Mouse (Mus musculus) midbrain, postnatal 0 days (tissue): ENCODE measurements around the gene Krba1. TPM values are rescaled to one million over a fixed set of nuclear protein-coding genes. Genes with fewer than 3 reads are reported as not detected.

ENCODE experiments used
- ATAC-seq: fragments of 200-750 bp; cut with Nextera tagmentation; 2 replicates; pipeline ENCODE4 v1.8.0; 2017; ENCODE audit warnings: moderate number of reproducible peaks, mild to moderate bottlenecking, moderate TSS enrichment, moderate library complexity; ENCODE audit not compliant: low FRiP score
- DNase-seq: peaks from one replicate; pipeline ENCODE4 v3.0.0-alpha.2; 2015; ENCODE audit warnings: low spot score
- H3K27ac ChIP-seq: fragments of 300-500 bp; sonication (generic); 2 replicates; pipeline ENCODE4 v1.5.1; 2014; ENCODE audit warnings: low read depth, mild to moderate bottlenecking, low read length, mixed read lengths
- H3K27me3 ChIP-seq: fragments of 300-500 bp; sonication (generic); 2 replicates; pipeline ENCODE4 v1.6.1; 2014; ENCODE audit warnings: low read length, control low read depth, mixed read lengths; ENCODE audit not compliant: insufficient read depth
- H3K36me3 ChIP-seq: fragments of 300-500 bp; sonication (generic); 2 replicates; pipeline ENCODE4 v1.6.1; 2014; ENCODE audit warnings: low read length, control low read depth, mixed read lengths; ENCODE audit not compliant: insufficient read depth
- H3K4me1 ChIP-seq: fragments of 300-500 bp; sonication (generic); 2 replicates; pipeline ENCODE4 v1.6.1; 2014; ENCODE audit warnings: mild to moderate bottlenecking, control low read depth, antibody characterized with exemption, low read length, mixed read lengths; ENCODE audit not compliant: insufficient read depth
- H3K4me2 ChIP-seq: fragments of 300-500 bp; sonication (generic); 2 replicates; pipeline ENCODE4 v1.6.1; 2014; ENCODE audit warnings: low read depth, mild to moderate bottlenecking, low read length, mixed read lengths; ENCODE audit not compliant: poor library complexity, severe bottlenecking
- H3K4me3 ChIP-seq: fragments of 300-500 bp; sonication (generic); 2 replicates; pipeline ENCODE4 v1.5.1; 2014; ENCODE audit warnings: low read depth, mild to moderate bottlenecking, low read length, moderate library complexity
- H3K9ac ChIP-seq: fragments of 300-500 bp; sonication (generic); replicated peaks from 2 replicates; pipeline ENCODE4 v1.6.1; 2014; ENCODE audit warnings: mild to moderate bottlenecking, low read length, moderate library complexity, mixed read lengths; ENCODE audit not compliant: poor library complexity, severe bottlenecking
- H3K9me3 ChIP-seq: fragments of 300-500 bp; sonication (generic); 2 replicates; pipeline ENCODE4 v1.6.1; 2016; ENCODE audit warnings: low read length, control low read depth
- CTCF ChIP-seq: IDR thresholded peaks from 2 replicates; pipeline ENCODE4 v1.5.1; 2016; ENCODE audit warnings: antibody characterized with exemption, mild to moderate bottlenecking
- WGBS: fragments of 180-500 bp; shearing (Covaris S2); extraction: QIAGEN DNeasy Blood & Tissue Kit; methylation state at CpG from one replicate; pipeline ENCODE4 v1.1.7; 2014; 5-methylcytosine and 5-hydroxymethylcytosine counted together
- polyA plus RNA-seq: library from polyadenylated mRNA; unstranded; fragments of >200 nt; fragmentation: Nextera tagmentation; extraction: Ambion mirVana; gene quantifications from 2 replicates; pipeline ENCODE4 v1.2.1, GENCODE M21; 2015
- total RNA-seq: library from RNA; depleted of rRNA; stranded (reverse); fragments of >200 nt; gene quantifications from 2 replicates; pipeline ENCODE4 v1.2.3, GENCODE M21; 2014

Gene Krba1
- total and polyA plus RNA-seq, 2 experiments from 2014 or later, result 20.8 to 44.0 TPM

GRCm38 (mm10) chr6:48435706-48436349, 40.4 kb downstream of the Krba1 start:
- Histone ChIP-seq H3K4me3 (no peak overlapping the region), H3K27ac (no peak overlapping the region), H3K9me3 (no peaks in the 10 kb centered on the region), H3K27me3 (no peaks in the 10 kb centered on the region), H3K4me2 (no peak overlapping the region), H3K4me1 (no peaks in the 10 kb centered on the region), H3K36me3 (peaks cover 12% of the 10 kb centered on the region), H3K9ac (no peak overlapping the region)
- DNase-seq (no peak), ATAC-seq (no peak)
- TF ChIP-seq CTCF, result no peak
- 90% methylated on average over 5 of the region's 5 CpGs for WGBS

- H3K4me1 ChIP-seq, result no peaks in the 10 kb centered on the region
- DNase-seq, result no peak
- H3K9me3 ChIP-seq, result no peaks in the 10 kb centered on the region
- H3K27me3 ChIP-seq, result no peaks in the 10 kb centered on the region
- TF ChIP-seq CTCF, result no peak
- ATAC-seq, result no peak
- no peak overlapping the region for H3K4me2 ChIP-seq
- 58% methylated on average over 35 of the region's 35 CpGs for WGBS
- H3K9ac ChIP-seq, result no peak overlapping the region
- no peak overlapping the region for H3K27ac ChIP-seq
- peaks cover 27% of the 10 kb centered on the region for H3K36me3 ChIP-seq
- no peak overlapping the region for H3K4me3 ChIP-seq
Measured at GRCm38 (mm10) chr6:48437679-48438376, 42.4 kb downstream of the Krba1 start.

GRCm38 (mm10) chr6:48438475-48439125, 43.2 kb downstream of the Krba1 start:
- Histone ChIP-seq H3K36me3 (peaks cover 27% of the 10 kb centered on the region), H3K27me3 (no peaks in the 10 kb centered on the region), H3K4me3 (no peak overlapping the region), H3K27ac (no peak overlapping the region), H3K9me3 (no peaks in the 10 kb centered on the region), H3K4me2 (peak overlapping the region; percentile 3; the same call in 1 of the 2 replicates), H3K9ac (no peak overlapping the region), H3K4me1 (0 out of 2 replicates have a peak, but pooled peaks cover 2% of the 10 kb centered on the region)
- ATAC-seq, result peak; percentile 28
- 33% methylated on average over 54 of the region's 55 CpGs for WGBS
- no peak for TF ChIP-seq CTCF
- DNase-seq, result no peak

GRCm38 (mm10) chr6:48439654-48440053, 44.3 kb downstream of the Krba1 start:
- H3K27ac ChIP-seq, result no peak overlapping the region
- H3K9ac ChIP-seq, result no peak overlapping the region
- H3K36me3 ChIP-seq, result peaks cover 27% of the 10 kb centered on the region
- 0 out of 2 replicates have a peak, but pooled peaks cover 2% of the 10 kb centered on the region for H3K4me1 ChIP-seq
- no peak overlapping the region for H3K4me3 ChIP-seq
- TF ChIP-seq CTCF, result no peak
- H3K27me3 ChIP-seq, result no peaks in the 10 kb centered on the region
- DNase-seq (no peak), ATAC-seq (no peak)
- no peaks in the 10 kb centered on the region for H3K9me3 ChIP-seq
- H3K4me2 ChIP-seq, result no peak overlapping the region

GRCm38 (mm10) chr6:48440306-48441014, 45.1 kb downstream of the Krba1 start:
- H3K4me2 ChIP-seq, result no peak overlapping the region
- H3K36me3 ChIP-seq, result peaks cover 27% of the 10 kb centered on the region
- WGBS, result 54% methylated on average over 14 of the region's 14 CpGs
- H3K27me3 ChIP-seq, result no peaks in the 10 kb centered on the region
- H3K9me3 ChIP-seq, result no peaks in the 10 kb centered on the region
- H3K27ac ChIP-seq, result no peak overlapping the region
- DNase-seq, result no peak
- 0 out of 2 replicates have a peak, but pooled peaks cover 2% of the 10 kb centered on the region for H3K4me1 ChIP-seq
- no peak for TF ChIP-seq CTCF
- ATAC-seq, result no peak
- no peak overlapping the region for H3K9ac ChIP-seq
- H3K4me3 ChIP-seq, result no peak overlapping the region
